Mouse (Mus musculus): ENCODE results near the gene Zfp987.
"Not testable (repeated sequence)": the region's sequence is repeated elsewhere in the genome, so short reads cannot be mapped to it uniquely, and the experiment has no call there.

The Zfp987 gene

GRCm38 (mm10) chr4:146096998-146097397, at the start of gene Zfp987:
Gene Zfp987, plus strand, starts transcription at chr4:146097298.
- DNase-seq (ENCODE audit: low spot score) = not testable (repeated sequence)

GRCm38 (mm10) chr4:146052536-146052935, 44.6 kb upstream of the Zfp987 start:
- DNase-seq (ENCODE audit: low spot score) = not testable (repeated sequence)

- DNase-seq (ENCODE audit: low spot score) = not testable (repeated sequence)
Observed at GRCm38 (mm10) chr4:146053445-146053844, 43.7 kb upstream of the Zfp987 start.

GRCm38 (mm10) chr4:146055335-146055734, 41.8 kb upstream of the Zfp987 start:
- no peak for DNase-seq (ENCODE audit: low spot score)

GRCm38 (mm10) chr4:146058646-146059045, 38.5 kb upstream of the Zfp987 start:
- DNase-seq (ENCODE audit: low spot score) = not testable (repeated sequence)

GRCm38 (mm10) chr4:146059078-146059477, 38.0 kb upstream of the Zfp987 start:
- DNase-seq (ENCODE audit: low spot score) = not testable (repeated sequence)

GRCm38 (mm10) chr4:146059974-146060693, 37.0 kb upstream of the Zfp987 start:
- DNase-seq (ENCODE audit: low spot score) = not testable (repeated sequence)

GRCm38 (mm10) chr4:146061082-146061481, 36.0 kb upstream of the Zfp987 start:
- DNase-seq (ENCODE audit: low spot score) = not testable (repeated sequence)

- not testable (repeated sequence) for DNase-seq (ENCODE audit: low spot score)
Observed at GRCm38 (mm10) chr4:146062021-146062420, 35.1 kb upstream of the Zfp987 start.

- DNase-seq (ENCODE audit: low spot score) = not testable (repeated sequence)
Observed at GRCm38 (mm10) chr4:146063001-146063400, 34.1 kb upstream of the Zfp987 start.

- not testable (repeated sequence) for DNase-seq (ENCODE audit: low spot score)
Observed at GRCm38 (mm10) chr4:146063621-146064020, 33.5 kb upstream of the Zfp987 start.

GRCm38 (mm10) chr4:146064807-146065206, 32.3 kb upstream of the Zfp987 start:
- DNase-seq (ENCODE audit: low spot score) = not testable (repeated sequence)

GRCm38 (mm10) chr4:146066932-146067580, 30.0 kb upstream of the Zfp987 start:
- DNase-seq (ENCODE audit: low spot score) = not testable (repeated sequence)

- DNase-seq (ENCODE audit: low spot score) = not testable (repeated sequence)
Observed at GRCm38 (mm10) chr4:146067594-146067993, 29.5 kb upstream of the Zfp987 start.

- DNase-seq (ENCODE audit: low spot score) = not testable (repeated sequence)
Observed at GRCm38 (mm10) chr4:146073264-146073663, 23.8 kb upstream of the Zfp987 start.

- DNase-seq (ENCODE audit: low spot score) = not testable (repeated sequence)
Observed at GRCm38 (mm10) chr4:146101448-146101847, 4.3 kb downstream of the Zfp987 start.

- DNase-seq (ENCODE audit: low spot score) = not testable (repeated sequence)
Observed at GRCm38 (mm10) chr4:146156524-146156923, 59.4 kb downstream of the Zfp987 start, which contains the start of gene Zfp600. Gene Zfp600, plus strand, starts transcription at chr4:146156824.

- DNase-seq (ENCODE audit: low spot score) = not testable (repeated sequence)
Observed at GRCm38 (mm10) chr4:146162893-146163292, 65.8 kb downstream of the Zfp987 start.

GRCm38 (mm10) chr4:146167202-146167832, 70.2 kb downstream of the Zfp987 start:
- not testable (repeated sequence) for DNase-seq (ENCODE audit: low spot score)

- DNase-seq (ENCODE audit: low spot score) = not testable (repeated sequence)
Observed at GRCm38 (mm10) chr4:146167879-146168532, 70.9 kb downstream of the Zfp987 start.

GRCm38 (mm10) chr4:146168730-146169215, 71.7 kb downstream of the Zfp987 start:
- DNase-seq (ENCODE audit: low spot score) = not testable (repeated sequence)
